Mouse (Mus musculus): ENCODE data around the gene Elane. TPM values are rescaled to one million over a fixed set of nuclear protein-coding genes. Genes with fewer than 3 reads are reported as not detected.

Elane gene
- polyA plus RNA-seq, 1 experiment from 2014 or later, result 0.55 TPM

DNA sequence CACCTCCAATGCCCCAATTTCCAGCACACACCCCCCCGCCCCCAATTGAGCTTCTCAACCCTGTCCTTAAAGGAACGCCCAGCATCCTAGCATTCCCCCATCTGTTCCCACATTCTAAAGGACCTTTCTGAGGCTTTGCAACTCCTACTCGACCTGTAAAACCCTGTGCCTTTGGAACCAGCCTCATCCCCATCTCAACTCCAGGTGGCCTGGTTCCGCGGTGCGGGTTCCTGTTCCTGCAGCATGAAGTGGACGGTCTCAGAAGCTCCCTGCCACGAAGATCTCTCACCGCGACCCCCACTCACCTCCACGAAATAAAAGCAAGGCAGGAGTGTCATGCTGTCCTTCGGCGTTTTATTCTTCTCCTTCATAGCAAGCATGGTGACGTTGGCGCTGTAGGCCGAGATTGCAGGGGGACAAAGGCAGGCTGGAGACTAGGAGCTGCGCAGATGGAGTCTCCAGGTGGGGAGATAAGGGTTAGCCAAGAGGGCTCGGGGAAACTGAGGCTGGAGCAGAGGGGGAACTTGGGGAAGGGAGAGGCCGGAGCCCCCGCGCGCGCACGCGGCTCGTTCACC, 12.2 kb upstream of the Elane start:
- no peaks in the 10 kb centered on the region for H3K36me3 ChIP-seq (ENCODE audit: control insufficient read depth, insufficient read depth, low read length)
- H3K9ac ChIP-seq (ENCODE audit: low read length), result peak overlapping the region; percentile 71
- peak overlapping the region; percentile 97 for H3K4me2 ChIP-seq (replicated peaks; ENCODE audit: low read depth)
- no peak overlapping the region for H3K27ac ChIP-seq (replicated peaks)
- ATAC-seq (ENCODE audit: low FRiP score, low TSS enrichment), result no peak
- no peaks in the 10 kb centered on the region for H3K9me3 ChIP-seq (ENCODE audit: control insufficient read depth, low read length)
- TF ChIP-seq EP300 (optimal IDR thresholded peaks at IDR 0.05), result no peak
- no peak for TF ChIP-seq CTCF (IDR thresholded peaks at IDR 0.05; ENCODE audit: low read depth)
- no peaks in the 10 kb centered on the region for H3K27me3 ChIP-seq (ENCODE audit: control insufficient read depth, insufficient read depth, low read length)
- peak overlapping the region; percentile 60 for H3K4me3 ChIP-seq (ENCODE audit: low read depth, low read length)
- no peaks in the 10 kb centered on the region for H3K4me1 ChIP-seq (replicated peaks; ENCODE audit: control insufficient read depth, insufficient read depth)
- 2% methylated on average over 26 of the region's 26 CpGs for WGBS
- no peak for DNase-seq (ENCODE audit: low spot score)

GRCm38 (mm10) chr10:79874290-79874862, 11.7 kb upstream of the Elane start, which contains the start of the genes Prtn3 and Plppr3:
Prtn3 (plus strand) TSS chr10:79874476.
Plppr3 (minus strand) TSS chr10:79874634.
- H3K4me1 ChIP-seq (replicated peaks; ENCODE audit: control insufficient read depth, insufficient read depth), result no peaks in the 10 kb centered on the region
- under 1% methylated on average over 53 of the region's 57 CpGs for whole genome bisulfite sequencing
- no peaks in the 10 kb centered on the region for H3K27me3 ChIP-seq (ENCODE audit: control insufficient read depth, insufficient read depth, low read length)
- DNase-seq (ENCODE audit: low spot score) (no peak), ATAC-seq (ENCODE audit: low FRiP score, low TSS enrichment) (peak; percentile 46)
- H3K9me3 ChIP-seq (ENCODE audit: control insufficient read depth, low read length), result no peaks in the 10 kb centered on the region
- peak within 1 kb of the TSS; percentile 60 for H3K4me3 ChIP-seq (ENCODE audit: low read depth, low read length)
- peak within 1 kb of the TSS; percentile 97 for H3K4me2 ChIP-seq (replicated peaks; ENCODE audit: low read depth)
- TF ChIP-seq CTCF (IDR thresholded peaks at IDR 0.05; ENCODE audit: low read depth) (0 out of 2 replicates have a peak, but pooled peaks have one; percentile 5), EP300 (optimal IDR thresholded peaks at IDR 0.05) (no peak)
- no peaks in the 10 kb centered on the region for H3K36me3 ChIP-seq (ENCODE audit: control insufficient read depth, insufficient read depth, low read length)
- H3K27ac ChIP-seq (replicated peaks), result no peak within 1 kb of the TSS
- peak within 1 kb of the TSS; percentile 71 for H3K9ac ChIP-seq (ENCODE audit: low read length)

DNA sequence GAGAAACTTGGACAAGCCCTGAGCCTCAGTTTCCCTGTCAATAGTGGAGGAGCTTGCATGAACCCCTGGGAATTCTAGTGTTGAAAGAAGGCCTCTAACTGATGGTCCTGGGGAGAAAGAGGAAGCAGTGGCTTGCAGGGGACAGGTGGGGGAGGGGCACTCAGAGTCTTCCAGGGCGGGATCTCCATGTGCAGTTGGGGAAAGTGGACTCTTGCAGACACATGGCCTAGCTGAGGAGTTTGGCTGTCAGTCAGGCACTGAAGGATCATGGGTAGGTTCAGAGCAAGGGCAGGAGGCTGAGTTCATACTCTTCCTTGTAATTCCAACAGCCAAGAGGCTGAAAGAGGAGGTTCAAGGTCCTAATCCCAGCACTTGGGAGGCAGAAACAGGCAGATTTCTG, 8.9 kb upstream of the Elane start:
- H3K4me3 ChIP-seq (ENCODE audit: low read depth, low read length), result no peak overlapping the region
- no peaks in the 10 kb centered on the region for H3K9me3 ChIP-seq (ENCODE audit: control insufficient read depth, low read length)
- no peak overlapping the region for H3K9ac ChIP-seq (ENCODE audit: low read length)
- H3K4me1 ChIP-seq (replicated peaks; ENCODE audit: control insufficient read depth, insufficient read depth), result no peaks in the 10 kb centered on the region; the same call in 1 of the 2 replicates
- no peaks in the 10 kb centered on the region for H3K27me3 ChIP-seq (ENCODE audit: control insufficient read depth, insufficient read depth, low read length)
- no peaks in the 10 kb centered on the region for H3K36me3 ChIP-seq (ENCODE audit: control insufficient read depth, insufficient read depth, low read length)
- WGBS, result 72% methylated on average over 1 of the region's 1 CpGs
- TF ChIP-seq EP300 (optimal IDR thresholded peaks at IDR 0.05) (no peak), CTCF (IDR thresholded peaks at IDR 0.05; ENCODE audit: low read depth) (no peak)
- ATAC-seq (ENCODE audit: low FRiP score, low TSS enrichment) (no peak), DNase-seq (ENCODE audit: low spot score) (no peak)
- no peak overlapping the region for H3K4me2 ChIP-seq (replicated peaks; ENCODE audit: low read depth)
- H3K27ac ChIP-seq (replicated peaks), result no peak overlapping the region

DNA sequence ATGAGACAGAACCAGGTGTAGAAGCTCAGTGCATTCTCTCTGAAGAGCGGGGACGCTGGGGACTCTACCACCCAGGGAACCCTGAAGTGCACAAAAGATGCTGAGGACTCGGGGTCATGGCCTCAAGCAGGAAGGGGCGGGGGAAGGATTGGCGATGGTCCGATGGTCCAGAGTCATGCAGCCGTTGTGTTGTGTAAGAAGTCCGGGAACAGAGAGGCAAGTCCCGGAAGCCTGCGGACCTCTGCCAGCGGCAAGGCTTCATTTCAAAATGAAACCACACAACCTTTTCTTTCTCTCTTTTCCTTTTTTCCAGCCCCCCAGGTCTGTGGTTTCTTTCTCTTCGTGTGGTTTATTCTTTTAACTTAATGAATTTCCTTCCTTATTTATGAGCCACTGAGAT, 8.3 kb upstream of the Elane start:
- H3K4me1 ChIP-seq (replicated peaks; ENCODE audit: control insufficient read depth, insufficient read depth), result no peaks in the 10 kb centered on the region; the same call in 1 of the 2 replicates
- no peak overlapping the region for H3K4me2 ChIP-seq (replicated peaks; ENCODE audit: low read depth)
- no peak overlapping the region for H3K4me3 ChIP-seq (ENCODE audit: low read depth, low read length)
- DNase-seq (ENCODE audit: low spot score), result no peak
- no peaks in the 10 kb centered on the region for H3K27me3 ChIP-seq (ENCODE audit: control insufficient read depth, insufficient read depth, low read length)
- H3K36me3 ChIP-seq (ENCODE audit: control insufficient read depth, insufficient read depth, low read length), result no peaks in the 10 kb centered on the region
- ATAC-seq (ENCODE audit: low FRiP score, low TSS enrichment), result no peak
- no peaks in the 10 kb centered on the region for H3K9me3 ChIP-seq (ENCODE audit: control insufficient read depth, low read length)
- WGBS, result 50% methylated on average over 12 of the region's 12 CpGs
- H3K27ac ChIP-seq (replicated peaks), result no peak overlapping the region
- TF ChIP-seq EP300 (optimal IDR thresholded peaks at IDR 0.05) (no peak), CTCF (IDR thresholded peaks at IDR 0.05; ENCODE audit: low read depth) (no peak)
- no peak overlapping the region for H3K9ac ChIP-seq (ENCODE audit: low read length)

GRCm38 (mm10) chr10:79879527-79879926, 6.5 kb upstream of the Elane start:
- WGBS, result 40% methylated on average over 3 of the region's 3 CpGs
- Histone ChIP-seq H3K27ac (replicated peaks) (no peak overlapping the region), H3K4me2 (replicated peaks; ENCODE audit: low read depth) (no peak overlapping the region), H3K4me3 (ENCODE audit: low read depth, low read length) (no peak overlapping the region), H3K4me1 (replicated peaks; ENCODE audit: control insufficient read depth, insufficient read depth) (no peaks in the 10 kb centered on the region; the same call in none of the 2 replicates), H3K9ac (ENCODE audit: low read length) (no peak overlapping the region), H3K9me3 (ENCODE audit: control insufficient read depth, low read length) (no peaks in the 10 kb centered on the region), H3K36me3 (ENCODE audit: control insufficient read depth, insufficient read depth, low read length) (no peaks in the 10 kb centered on the region), H3K27me3 (ENCODE audit: control insufficient read depth, insufficient read depth, low read length) (no peaks in the 10 kb centered on the region)
- DNase-seq (ENCODE audit: low spot score) (no peak), ATAC-seq (ENCODE audit: low FRiP score, low TSS enrichment) (no peak)
- TF ChIP-seq CTCF (IDR thresholded peaks at IDR 0.05; ENCODE audit: low read depth) (no peak), EP300 (optimal IDR thresholded peaks at IDR 0.05) (no peak)

DNA sequence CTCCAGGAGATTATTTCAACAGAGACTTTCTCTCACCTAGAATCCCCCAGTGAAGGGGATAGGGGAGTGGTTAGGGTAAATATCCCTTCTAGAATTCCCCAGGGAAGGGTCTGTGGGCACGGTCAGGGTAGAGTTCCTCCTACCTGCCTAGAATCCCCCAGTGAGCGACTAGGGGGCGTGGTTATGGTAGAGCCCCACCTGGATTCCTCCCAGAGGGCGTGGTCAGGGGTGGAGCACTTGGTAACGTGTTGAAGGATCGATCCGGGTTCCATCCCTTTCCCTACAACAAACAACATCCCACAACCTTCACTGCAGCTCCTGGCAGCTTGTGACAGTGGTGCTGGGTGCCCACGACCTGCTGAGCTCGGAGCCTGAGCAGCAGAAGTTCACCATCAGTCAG, 5.3 kb upstream of the Elane start:
- H3K36me3 ChIP-seq (ENCODE audit: control insufficient read depth, insufficient read depth, low read length), result no peaks in the 10 kb centered on the region
- H3K27me3 ChIP-seq (ENCODE audit: control insufficient read depth, insufficient read depth, low read length), result no peaks in the 10 kb centered on the region
- no peak overlapping the region; the same call in 1 of the 2 replicates for H3K4me2 ChIP-seq (replicated peaks; ENCODE audit: low read depth)
- H3K27ac ChIP-seq (replicated peaks), result no peak overlapping the region
- H3K4me3 ChIP-seq (ENCODE audit: low read depth, low read length), result no peak overlapping the region
- ATAC-seq (ENCODE audit: low FRiP score, low TSS enrichment), result no peak
- no peaks in the 10 kb centered on the region; the same call in none of the 2 replicates for H3K4me1 ChIP-seq (replicated peaks; ENCODE audit: control insufficient read depth, insufficient read depth)
- H3K9ac ChIP-seq (ENCODE audit: low read length), result no peak overlapping the region
- H3K9me3 ChIP-seq (ENCODE audit: control insufficient read depth, low read length), result no peaks in the 10 kb centered on the region
- 19% methylated on average over 9 of the region's 9 CpGs for WGBS
- DNase-seq (ENCODE audit: low spot score), result peak; percentile 69
- no peak for TF ChIP-seq EP300 (optimal IDR thresholded peaks at IDR 0.05)
- TF ChIP-seq CTCF (IDR thresholded peaks at IDR 0.05; ENCODE audit: low read depth), result no peak
